Mouse (Mus musculus) T-cell, adult 2 months (primary cell): ENCODE results near the gene Mllt3.
"Not testable (repeated sequence)": the region's sequence is repeated elsewhere in the genome, so short reads cannot be mapped to it uniquely, and the experiment has no call there.

Experiments used
- DNase-seq: peaks from one replicate; pipeline ENCODE4 v3.0.0; 2022; ENCODE audit warnings: low spot score

The Mllt3 gene

DNA sequence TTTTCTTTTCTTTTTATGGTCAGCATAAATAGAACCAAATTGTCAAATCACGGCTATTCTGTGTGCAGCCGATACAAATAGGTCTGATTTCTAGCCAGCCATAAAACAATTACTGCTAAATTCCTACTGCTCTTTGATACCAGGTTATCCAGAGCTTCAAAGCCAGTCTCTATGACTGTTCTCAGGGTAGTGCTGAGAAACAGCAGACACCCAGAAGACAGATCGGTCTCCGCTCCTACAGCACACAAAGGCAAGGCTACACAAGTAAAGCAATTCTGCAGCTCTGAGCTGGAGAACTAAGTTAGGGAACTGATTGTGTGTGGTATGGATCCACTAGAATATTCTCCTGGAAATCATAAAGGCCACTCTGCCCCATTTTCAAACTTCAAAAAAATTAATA, 20.4 kb downstream of the Mllt3 start:
- DNase-seq: no peak

GRCm38 (mm10) chr4:88011870-88012572, 21.1 kb downstream of the Mllt3 start:
- no peak for DNase-seq

- peak; percentile 5 for DNase-seq
These were observed 22.7 kb downstream of the Mllt3 start for GRCm38 (mm10) chr4:88010441-88010840.

GRCm38 (mm10) chr4:88005801-88006200, 27.4 kb downstream of the Mllt3 start:
- DNase-seq: peak; percentile 9

DNA sequence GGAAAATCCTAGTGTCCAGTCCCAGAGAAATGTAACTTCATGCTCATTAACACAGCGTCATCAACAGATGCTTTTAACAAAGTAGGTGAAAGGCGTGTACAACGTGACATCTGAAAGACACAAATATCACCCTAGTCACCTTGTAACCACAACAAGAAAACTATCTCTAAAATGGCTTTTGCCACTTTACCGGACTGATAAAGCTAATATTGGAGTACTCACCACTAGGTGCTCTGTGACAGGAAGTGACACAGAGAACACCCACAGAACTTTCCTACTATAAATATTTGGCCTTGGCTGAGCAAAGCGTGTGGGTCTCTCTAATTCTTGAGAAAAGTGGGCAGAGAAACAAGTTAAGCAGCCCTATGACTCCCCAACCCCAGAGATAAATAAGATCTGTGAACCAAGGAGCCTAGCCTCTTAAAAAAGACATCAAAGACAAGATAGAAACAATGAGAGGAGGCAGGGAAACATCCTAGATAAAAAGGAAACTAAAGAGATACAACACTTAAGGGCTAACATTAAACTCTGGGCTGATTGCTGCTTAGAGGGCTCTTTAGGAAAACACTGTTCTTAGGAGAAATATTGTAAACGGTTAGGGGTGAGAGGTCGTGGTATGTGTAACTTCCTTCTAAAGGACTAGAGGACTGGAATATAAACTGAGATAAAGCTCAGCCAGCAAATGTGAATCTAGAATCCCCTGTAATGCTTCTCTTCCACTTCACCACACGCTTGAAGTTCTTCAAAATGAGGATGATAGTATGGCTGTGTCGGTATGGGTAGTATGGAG, 29.8 kb downstream of the Mllt3 start:
- DNase-seq: peak; percentile 4

DNA sequence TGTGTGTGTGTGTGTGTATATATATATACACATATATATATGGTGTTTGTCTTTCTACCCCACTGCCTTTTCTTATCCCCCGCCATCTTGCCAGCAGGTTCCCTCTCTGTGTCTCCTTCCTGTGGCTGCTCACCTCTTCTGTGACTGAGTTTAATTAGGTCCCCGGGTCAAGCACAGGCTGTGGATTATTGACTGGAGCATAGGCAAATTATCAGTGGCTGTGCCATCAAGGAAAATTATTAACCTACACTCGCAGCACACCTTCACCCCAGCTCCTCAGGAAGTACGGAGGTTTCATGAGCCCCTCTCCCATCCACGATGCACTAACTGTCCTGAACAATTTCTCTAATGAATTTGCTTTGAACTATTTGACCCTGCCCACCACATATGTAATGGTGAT, 41.5 kb downstream of the Mllt3 start:
- DNase-seq: no peak

GRCm38 (mm10) chr4:87990940-87991339, 42.2 kb downstream of the Mllt3 start:
- DNase-seq: no peak

DNA sequence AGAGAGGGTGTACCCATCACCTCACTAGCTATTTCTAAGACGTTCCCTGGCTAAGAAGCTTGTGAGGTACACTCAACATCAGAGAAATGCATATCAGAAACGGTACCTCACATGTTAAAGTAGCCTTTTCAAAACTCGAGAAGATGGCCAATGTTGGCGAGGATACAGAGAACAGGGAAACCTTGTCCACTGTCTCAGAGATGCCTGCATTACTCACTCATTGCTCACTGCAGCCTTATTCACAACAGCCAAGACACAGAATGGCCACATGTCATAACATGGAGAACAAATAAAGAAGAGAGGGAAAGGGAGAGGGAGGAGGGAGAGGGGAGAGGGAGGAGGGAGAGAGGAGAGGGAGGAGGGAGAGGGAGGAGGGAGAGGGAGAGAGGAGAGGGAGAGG, 47.9 kb downstream of the Mllt3 start:
- DNase-seq: no peak

DNA sequence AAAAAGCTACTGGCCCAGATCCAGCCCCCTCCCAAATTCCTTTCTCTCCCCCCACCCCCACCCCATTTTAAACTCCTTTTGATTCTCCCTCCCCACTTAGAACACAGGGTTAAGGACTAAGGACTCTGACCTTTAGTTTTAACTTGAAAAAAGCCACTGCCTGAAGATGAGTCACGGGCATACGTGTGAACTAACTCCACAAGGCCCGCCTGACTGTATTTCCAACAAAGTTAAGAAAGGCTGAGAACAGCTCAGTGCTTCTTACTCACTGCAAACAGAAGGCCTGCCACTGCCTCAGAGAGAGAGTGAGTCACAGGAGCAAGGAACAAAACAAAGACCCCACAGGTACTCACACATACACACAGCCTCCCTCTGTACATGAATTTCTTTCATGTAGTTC, 48.6 kb downstream of the Mllt3 start:
- DNase-seq: peak; percentile 40

DNA sequence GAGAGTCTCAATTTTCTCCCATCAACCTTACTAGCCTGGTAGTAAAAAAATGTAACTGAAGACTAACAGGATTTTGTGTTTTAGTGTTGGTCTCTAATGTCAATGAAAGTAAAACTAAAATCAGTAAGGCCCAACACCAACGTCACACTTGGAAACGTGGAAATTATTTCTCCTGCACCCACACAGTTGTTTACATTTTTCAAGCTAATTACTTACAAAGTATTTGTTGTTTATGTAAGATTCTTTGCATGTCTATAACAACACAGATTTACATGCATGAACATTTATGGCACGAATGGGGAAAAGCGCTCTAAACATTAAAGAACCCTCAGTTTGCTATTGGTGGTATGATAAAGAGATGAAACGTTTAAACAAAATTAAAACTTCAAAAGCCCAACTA, 49.1 kb downstream of the Mllt3 start:
- no peak for DNase-seq

DNA sequence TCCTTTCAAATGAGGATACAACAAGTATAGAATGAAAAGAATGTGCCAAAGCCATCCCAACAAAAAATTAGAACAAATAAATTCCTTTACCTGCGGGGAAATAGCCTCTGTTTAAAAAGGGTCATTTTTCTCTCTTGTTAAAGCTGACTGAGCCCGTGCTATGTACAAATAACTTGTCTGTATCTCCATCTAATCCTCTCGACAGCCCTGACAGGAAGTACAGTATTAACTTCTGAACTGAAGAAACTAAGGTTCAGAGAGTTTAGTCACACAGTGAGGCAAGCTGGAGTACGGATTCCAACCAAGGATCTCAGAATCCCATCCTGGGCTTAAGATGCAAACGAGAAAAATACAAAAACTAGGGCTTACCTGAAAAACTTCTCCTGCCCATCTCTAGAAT, 50.6 kb downstream of the Mllt3 start:
- DNase-seq: peak; percentile 0

GRCm38 (mm10) chr4:87977820-87978448, 55.2 kb downstream of the Mllt3 start:
- no peak for DNase-seq

DNA sequence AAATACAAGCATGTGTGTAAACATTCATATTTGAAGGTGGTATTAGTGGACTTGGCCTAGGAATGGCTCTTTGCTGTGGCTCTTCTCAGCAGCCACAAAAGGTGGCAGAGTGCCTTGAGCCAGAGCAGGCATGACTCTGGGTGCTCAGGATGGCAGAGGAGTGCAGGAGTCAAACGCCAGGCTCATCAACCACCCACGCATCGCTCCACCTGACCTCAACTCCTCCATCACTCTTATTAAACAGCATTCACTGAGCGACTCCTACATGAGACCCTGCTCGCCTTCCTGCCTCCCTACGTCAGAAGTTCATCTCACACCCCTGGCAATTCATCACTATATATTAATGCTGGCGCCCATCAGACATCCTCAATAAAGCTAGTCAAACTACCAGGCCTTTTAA, 67.3 kb downstream of the Mllt3 start:
- DNase-seq: no peak

- not testable (repeated sequence) for DNase-seq
These were observed 68.3 kb downstream of the Mllt3 start for GRCm38 (mm10) chr4:87964890-87965289.

- DNase-seq: no peak
These were observed 69.4 kb downstream of the Mllt3 start for GRCm38 (mm10) chr4:87963773-87964076.

DNA sequence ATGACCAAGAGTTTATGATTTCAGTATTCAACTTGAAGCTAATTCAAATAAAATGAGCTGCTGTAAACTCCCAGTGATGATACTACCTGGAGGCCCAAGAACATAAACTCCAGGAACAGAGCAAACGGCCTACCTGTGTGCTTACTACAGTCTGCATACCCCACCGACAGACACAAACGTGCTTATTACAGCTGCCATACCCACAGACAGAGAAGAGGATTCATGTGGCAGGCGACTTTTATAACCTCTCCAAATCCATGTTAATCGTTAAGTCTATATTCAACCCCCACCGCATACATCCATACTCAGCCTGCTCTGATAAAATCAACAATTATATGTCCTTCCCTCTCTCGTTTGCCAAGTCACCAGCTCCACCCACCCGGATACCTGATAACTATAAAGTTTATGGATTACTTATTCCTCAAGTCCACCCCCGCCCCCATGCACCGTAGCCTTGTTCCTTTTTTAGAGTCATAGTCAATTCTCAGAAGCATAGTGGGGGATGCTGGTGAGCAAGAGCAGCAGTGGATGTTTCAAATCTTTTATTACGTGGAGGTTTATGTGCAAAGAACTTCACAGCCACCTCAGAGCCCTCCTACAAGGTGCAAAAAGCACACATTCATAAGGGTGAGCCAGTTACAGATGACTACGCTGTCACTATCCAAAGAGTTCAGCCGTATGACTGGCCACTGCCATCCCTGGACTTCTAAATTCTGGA, 70.0 kb downstream of the Mllt3 start:
- DNase-seq: no peak

DNA sequence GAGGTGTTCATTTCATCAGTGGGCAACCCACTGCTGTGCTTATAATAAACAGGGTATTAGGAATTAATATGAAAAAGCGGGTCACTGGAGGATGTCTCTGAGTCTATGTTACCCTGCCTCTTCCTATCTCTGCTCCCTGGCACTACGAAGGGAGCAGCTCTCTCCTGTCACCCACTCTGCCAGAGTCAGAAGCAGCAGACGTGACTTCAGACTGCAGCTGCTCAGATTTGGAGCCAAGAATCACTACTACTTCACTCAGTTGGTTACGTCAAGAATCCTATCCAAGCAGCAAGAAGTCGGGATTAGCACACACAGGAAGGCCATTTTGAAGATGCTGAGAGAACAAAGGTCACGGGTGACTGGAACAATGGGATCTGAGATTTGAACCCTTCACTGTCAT, 71.3 kb downstream of the Mllt3 start:
- DNase-seq: no peak

GRCm38 (mm10) chr4:87957852-87958251, 75.3 kb downstream of the Mllt3 start:
- no peak for DNase-seq

DNA sequence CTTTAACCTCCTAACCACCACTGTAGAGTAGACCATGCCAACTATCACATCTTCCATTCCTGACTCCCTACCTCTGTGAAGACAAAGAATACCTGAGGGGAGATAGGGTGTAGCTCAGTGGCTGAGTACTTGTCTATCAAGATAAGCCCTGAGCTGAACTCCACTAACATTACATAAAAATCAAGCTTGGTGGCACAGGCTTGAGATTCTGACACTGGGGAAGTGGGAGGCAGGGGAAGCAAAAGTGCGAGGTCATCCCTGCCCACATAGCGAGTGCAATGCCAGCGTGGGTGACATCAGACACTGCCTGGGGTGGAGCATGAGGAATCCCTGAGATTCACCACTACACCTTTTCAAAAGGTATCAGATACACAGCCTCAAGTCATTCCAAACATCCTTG, 76.0 kb downstream of the Mllt3 start:
- DNase-seq: no peak

GRCm38 (mm10) chr4:87955132-87955531, 78.0 kb downstream of the Mllt3 start:
- no peak for DNase-seq

GRCm38 (mm10) chr4:87954421-87955083, 78.6 kb downstream of the Mllt3 start:
- no peak for DNase-seq

GRCm38 (mm10) chr4:87953736-87954135, 79.4 kb downstream of the Mllt3 start:
- no peak for DNase-seq
